Mouse (Mus musculus): ENCODE measurements at regions not wholly inside any gene's neighbourhood (a gene's known extent, or its start where the extent isn't known, plus 50 kb on each side); places are given as distances from the start of the nearest gene placed in this dataset.

DNA sequence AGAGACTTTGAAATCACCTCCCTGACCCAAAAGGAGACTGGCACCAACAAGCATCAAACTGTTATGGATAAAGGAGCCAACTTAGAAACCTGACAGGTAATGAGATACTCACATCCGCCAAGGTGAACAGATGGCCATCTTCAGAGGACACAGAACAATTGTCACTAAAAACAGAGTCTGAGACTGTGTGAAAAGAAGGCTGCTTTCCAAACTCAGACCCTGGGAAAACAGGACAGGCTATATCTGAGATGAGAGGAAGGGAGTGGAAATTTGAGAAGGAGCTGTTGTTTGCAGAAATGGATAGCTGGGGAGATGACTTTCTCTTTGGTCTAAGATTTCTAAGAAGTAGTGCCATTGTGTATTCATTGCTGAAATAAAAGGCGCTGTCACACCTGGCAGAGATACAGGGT, 297.2 kb downstream of the Hs3st1 start:
- no peak for TF ChIP-seq EP300 (IDR thresholded peaks at IDR 0.05; ENCODE audit: low read depth in 1 of 2, low read length in 2 of 2)
- TF ChIP-seq KAT2A (conservative IDR thresholded peaks at IDR 0.05; ENCODE audit: low read depth, low read length) = no peak
- no peak for TF ChIP-seq CTCF (IDR thresholded peaks at IDR 0.05 in 2 of 3, conservative IDR thresholded peaks at IDR 0.05 in 1 of 3; ENCODE audit: control insufficient read depth in 1 of 3, insufficient read depth in 1 of 3, low read depth in 2 of 3, low read length in 3 of 3, poor library complexity in 1 of 3, severe bottlenecking in 1 of 3)
- TF ChIP-seq POLR2A (IDR thresholded peaks at IDR 0.05; ENCODE audit: control insufficient read depth in 1 of 2, insufficient read depth in 1 of 2, low read depth in 1 of 2, low read length in 2 of 2, poor library complexity in 1 of 2) = no peak
- no peak for TF ChIP-seq RAD21 (IDR thresholded peaks at IDR 0.05; ENCODE audit: low read depth, low read length)
- TF ChIP-seq SMC3 (IDR thresholded peaks at IDR 0.05; ENCODE audit: low read depth, low read length) = no peak
- TF ChIP-seq RCOR1 (IDR thresholded peaks at IDR 0.05; ENCODE audit: low read depth, low read length) = no peak
- no peak for TF ChIP-seq ELF1 (IDR thresholded peaks at IDR 0.05; ENCODE audit: low read depth, low read length)
- TF ChIP-seq HCFC1 (IDR thresholded peaks at IDR 0.05; ENCODE audit: low read depth, low read length) = no peak
- no peak for TF ChIP-seq BHLHE40 (IDR thresholded peaks at IDR 0.05; ENCODE audit: borderline replicate concordance, low read depth, low read length)
- no peak for TF ChIP-seq ZNF384 (IDR thresholded peaks at IDR 0.05; ENCODE audit: low read depth, low read length)
- TF ChIP-seq GATA1 (IDR thresholded peaks at IDR 0.05; ENCODE audit: low read depth, low read length) = no peak
- no peak for TF ChIP-seq ZMIZ1 (IDR thresholded peaks at IDR 0.05; ENCODE audit: low read depth, low read length)
